Mouse (Mus musculus) layer of hippocampus, postnatal 36 days (tissue): ENCODE data around the gene Nr1h2. TPM values are rescaled to one million over a fixed set of nuclear protein-coding genes. Genes with fewer than 3 reads are reported as not detected.

Experiments used
- DNase-seq, 2 experiments: peaks; one replicate each; pipeline ENCODE4 v3.0.0; 2022
- total RNA-seq, 2 experiments: library from RNA; stranded (reverse); gene quantifications; 2 replicates each; pipeline ENCODE4 v1.2.3; 2021

The Nr1h2 gene
- total RNA-seq: 10 to 100 TPM; 58.7 to 62.1 TPM

DNA sequence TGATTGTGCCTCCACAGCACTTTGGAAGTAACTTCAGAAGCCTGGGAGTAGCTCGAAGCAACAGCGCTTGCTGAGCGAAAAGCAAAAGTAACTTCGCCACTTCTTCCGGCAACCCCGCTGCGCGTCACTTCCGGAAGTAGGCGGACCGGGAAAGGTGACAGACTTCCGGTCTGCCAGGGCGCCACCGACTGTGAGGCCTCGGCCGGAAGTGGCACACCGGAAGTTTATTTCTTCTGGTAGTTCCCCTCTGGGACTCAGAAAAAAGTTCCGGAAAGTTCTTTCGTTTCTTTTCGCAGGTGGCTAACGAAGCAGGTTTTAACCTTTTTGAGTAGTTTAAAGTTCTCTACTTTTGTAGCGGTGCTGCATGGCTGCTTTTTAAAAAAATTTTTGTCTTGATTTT is at the start of gene Nr1h2:
TSS of gene Nr1h2 (minus strand) at position 126 of the 400 bp plus-strand sequence.
- DNase-seq: peak; percentile 92 to 93

DNA sequence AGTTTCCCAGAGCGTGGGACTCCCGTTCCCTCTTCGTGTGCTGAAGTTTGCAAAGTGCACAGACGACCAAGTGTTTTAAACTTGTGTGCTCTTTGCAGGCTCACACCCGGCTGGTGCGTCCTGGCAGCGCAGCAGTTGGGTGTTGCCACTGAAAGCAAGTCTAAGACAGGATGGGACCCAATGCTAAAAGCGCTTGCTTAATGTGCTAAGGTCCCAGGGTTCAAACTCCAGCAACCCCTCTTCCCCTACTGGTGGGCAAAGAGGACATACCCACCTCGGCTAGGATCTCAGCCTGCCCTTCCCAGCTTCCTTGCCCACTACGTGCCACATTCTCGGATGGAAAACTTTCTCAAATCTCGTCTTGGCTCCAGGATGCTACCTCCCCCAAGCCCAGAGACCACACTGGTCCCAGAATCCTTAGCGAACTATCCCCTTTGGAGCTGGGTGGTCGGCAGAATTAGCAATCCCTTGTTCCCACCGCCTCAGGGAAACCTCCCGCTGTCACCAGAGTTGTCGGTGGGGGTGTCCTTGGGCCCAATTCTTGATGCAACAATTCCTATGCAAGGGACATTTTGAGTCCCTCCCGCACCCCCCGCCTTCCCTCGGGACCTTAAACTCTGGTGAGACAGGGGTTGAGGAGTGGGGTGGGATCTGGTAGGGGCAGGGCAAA is 49.6 kb upstream of the Nr1h2 start:
- DNase-seq: no peak

- peak; percentile 84 to 85 for DNase-seq
These were observed 48.7 kb upstream of the Nr1h2 start for GRCm38 (mm10) chr7:44602443-44602842.

GRCm38 (mm10) chr7:44601646-44602045 is 47.9 kb upstream of the Nr1h2 start:
- no peak for DNase-seq

- no peak for DNase-seq
These were observed 47.0 kb upstream of the Nr1h2 start for GRCm38 (mm10) chr7:44600691-44601262.

GRCm38 (mm10) chr7:44598336-44598735 is 44.6 kb upstream of the Nr1h2 start:
- DNase-seq: no peak

GRCm38 (mm10) chr7:44597666-44598065 is 43.9 kb upstream of the Nr1h2 start:
- DNase-seq: no peak

DNA sequence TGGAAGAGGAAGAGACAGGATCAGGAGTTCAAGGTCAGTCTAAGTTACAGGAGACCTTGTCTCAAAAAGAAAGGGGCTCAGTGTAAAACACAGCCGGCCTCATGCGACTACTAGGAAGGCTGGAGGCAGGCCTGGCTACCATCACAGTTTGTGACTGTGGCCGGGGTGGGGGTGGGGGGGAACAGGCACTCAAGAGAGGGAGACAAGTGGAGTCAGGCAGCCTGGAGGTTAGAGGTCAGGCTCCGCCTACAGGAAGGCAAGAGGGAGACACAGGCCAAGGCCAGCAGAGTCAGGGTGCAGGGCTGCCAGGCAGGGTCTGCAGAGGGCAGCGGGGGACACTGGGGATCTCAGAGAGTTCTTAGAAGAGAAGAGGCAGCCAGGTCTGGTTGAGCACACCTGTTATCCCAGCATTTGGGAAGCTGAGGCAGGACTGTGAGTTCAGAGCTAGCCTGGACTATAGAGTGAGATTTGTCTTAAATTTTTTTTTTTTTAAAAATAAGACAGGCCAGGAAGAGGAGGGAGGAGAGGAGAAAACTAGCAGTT is 43.3 kb upstream of the Nr1h2 start:
- no peak for DNase-seq

DNA sequence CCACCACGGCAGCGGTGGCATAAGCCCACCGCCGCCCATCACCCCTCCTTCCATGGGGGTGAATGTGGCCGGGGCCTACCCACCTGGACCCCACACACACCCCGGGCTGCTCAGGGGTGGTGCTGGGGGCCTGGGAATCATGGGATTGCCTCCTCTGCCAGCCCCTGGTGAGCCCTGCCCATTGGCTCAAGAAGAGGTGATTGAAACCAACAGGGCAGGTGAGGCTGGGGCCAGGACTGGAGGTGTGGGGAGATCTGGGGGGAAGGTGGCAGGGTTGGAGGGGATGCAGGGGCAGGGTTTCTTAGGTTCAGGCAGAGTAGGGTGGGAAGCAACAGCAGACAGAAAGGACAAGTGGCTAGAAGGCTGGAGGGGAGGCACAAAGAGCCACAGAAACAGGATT is 42.3 kb upstream of the Nr1h2 start:
- DNase-seq: no peak

- no peak for DNase-seq
These were observed 41.4 kb upstream of the Nr1h2 start for GRCm38 (mm10) chr7:44595131-44595561.

- peak; percentile 57 to 72 for DNase-seq
These were observed 40.5 kb upstream of the Nr1h2 start for GRCm38 (mm10) chr7:44594291-44594690.

- DNase-seq: peak; percentile 89
These were observed 40.0 kb upstream of the Nr1h2 start for GRCm38 (mm10) chr7:44593775-44594174.

DNA sequence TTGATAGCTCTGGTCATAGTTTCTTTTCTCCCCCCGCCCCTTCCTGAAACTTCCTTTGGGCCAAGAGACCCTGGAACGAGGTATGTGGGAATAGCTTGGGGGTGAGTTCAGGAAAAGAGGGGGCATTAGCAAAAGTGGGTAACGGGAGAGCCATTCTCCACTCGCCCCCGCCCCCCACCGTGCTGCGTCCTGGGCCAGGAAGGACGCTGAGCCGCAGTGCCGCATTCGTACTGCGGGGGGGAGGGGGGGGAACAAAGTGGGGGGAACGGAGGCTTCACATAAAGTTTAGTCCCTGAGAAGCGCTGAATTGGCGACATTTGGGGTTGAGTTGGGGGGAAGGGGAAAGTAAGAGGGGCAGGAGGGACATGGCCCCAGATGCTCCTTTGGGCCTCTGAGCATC is 39.3 kb upstream of the Nr1h2 start:
- DNase-seq: no peak

- no peak for DNase-seq
These were observed 37.8 kb upstream of the Nr1h2 start for GRCm38 (mm10) chr7:44591348-44592116.

DNA sequence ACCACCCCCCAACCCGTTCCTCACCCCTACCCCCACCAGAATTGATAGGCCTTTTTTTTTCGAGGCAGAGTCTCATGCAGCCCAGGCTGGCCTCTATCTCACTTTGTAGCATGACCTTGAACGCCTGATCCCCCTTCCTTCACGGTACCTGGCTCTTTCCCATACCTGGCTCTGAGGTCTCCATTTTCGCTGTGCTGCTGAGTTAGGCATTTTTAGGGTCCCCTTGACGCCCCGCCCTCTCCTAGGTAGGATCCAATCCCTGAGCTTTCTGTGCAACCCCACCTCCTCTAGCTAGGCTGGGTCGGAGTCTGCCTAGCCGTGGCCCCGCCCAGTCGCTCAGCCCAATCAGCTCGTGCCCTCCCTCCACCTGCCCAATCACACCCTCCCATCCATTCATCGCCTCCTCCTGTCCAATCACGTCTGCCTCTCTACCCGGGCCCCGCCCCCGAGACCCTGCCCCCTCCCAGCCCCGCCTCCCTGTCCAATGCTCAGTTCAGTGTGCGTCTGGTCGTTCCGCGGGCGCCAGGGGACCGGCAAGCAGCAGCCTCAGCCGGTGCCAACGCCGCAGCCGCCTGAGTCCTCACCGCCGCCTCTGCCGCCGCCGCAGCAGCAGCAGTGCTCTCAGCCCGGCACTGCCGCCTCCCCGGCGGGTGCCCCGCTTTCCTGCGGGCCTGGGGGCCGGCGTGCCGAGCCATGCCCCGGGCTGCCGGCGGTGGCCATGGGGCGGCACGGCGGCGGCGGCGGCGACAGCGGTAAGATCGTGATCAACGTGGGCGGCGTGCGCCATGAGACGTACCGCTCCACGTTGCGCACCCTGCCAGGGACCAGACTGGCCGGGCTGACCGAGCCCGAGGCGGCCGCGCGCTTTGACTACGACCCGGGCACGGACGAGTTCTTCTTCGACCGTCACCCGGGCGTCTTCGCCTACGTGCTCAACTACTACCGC is 36.9 kb upstream of the Nr1h2 start, which contains the start of gene Kcnc3:
TSS of gene Kcnc3 (plus strand) at position 263 of the 946 bp plus-strand sequence.
- DNase-seq: peak; percentile 92 to 95

DNA sequence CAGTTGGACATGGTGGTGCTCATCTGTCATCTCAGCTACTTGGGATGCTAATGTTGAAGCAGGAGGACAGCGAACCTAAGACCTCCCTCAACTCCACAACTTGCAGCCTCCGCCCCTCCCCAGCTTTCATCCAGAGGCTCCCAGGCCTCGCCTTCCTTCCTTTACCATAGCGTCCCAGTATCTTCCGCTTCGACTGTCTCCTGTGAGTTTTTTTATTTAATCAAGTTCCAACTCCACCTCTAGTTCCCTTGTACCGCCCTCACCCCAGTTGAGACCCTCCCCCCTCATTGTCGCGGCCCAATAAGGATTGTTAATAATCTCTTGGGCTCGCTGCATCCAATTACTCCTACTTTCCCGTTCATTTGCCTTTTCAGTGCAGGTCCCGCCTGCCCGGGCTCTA is 36.2 kb upstream of the Nr1h2 start:
- no peak for DNase-seq

GRCm38 (mm10) chr7:44589149-44589548 is 35.4 kb upstream of the Nr1h2 start:
- peak; percentile 76 to 84 for DNase-seq

DNA sequence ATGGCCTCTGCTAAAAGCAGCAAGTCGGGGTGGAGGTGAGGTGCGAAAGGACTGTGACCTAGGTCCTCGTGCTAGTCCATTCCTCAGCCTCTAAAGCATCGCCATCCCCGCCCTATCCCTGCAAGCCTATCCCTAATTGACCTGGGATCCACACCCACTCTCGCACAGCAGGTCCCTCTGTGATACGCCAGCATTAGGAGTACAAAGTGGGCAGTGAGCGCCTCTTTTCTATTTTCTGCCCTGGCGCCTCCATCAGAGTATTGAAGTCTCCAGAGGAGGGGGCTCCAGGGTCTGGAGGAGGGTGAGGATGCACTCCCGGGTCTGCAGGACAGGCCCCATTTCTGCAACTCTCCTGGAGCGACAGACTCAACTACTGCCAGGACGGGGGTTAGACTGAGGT is 34.6 kb upstream of the Nr1h2 start:
- no peak for DNase-seq

DNA sequence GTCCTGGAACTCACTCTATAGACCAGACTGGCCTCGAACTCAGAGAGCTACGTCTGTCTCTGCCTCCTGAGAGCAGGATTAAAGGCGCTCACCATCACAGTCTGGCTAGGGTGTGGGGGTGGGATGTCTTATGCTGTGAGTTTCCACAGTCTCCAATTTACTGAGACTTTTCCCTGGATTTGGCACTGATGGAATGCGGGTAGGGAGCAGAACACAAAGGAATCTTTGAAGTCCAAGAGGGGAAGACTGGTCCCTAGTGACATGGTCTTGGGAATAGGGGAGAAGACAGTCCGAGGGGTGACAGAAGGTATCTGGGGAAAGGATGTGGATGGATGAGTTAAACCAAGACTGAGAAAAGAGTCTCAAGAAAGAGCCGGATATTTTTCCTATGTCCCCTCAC is 33.9 kb upstream of the Nr1h2 start:
- DNase-seq: no peak

GRCm38 (mm10) chr7:44586930-44587329 is 33.2 kb upstream of the Nr1h2 start:
- peak; percentile 83 to 86 for DNase-seq

- peak; percentile 73 to 78 for DNase-seq
These were observed 32.8 kb upstream of the Nr1h2 start for GRCm38 (mm10) chr7:44586518-44586917.

DNA sequence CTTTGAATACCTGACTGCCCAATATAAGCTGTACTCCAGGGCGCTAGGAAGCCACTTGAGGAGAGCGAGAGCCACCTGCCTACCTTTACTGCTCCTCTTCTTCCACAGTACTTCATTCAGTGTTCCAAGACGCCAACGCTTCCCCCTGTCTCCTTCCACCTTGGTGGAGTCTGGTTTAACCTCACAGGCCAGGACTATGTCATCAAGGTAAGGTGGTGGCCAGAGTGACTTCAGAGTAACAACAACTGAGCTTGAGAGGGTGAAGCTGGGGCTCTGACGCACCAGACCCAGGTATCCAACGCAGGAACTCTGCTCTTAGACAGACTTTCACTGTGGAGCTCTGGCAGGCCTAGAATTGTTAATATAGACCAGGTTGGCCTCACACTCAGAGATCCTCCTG is 31.9 kb upstream of the Nr1h2 start:
- DNase-seq: no peak
